ENCODE assay signal across 9 mouse cellular contexts in the genomic region with DNA sequence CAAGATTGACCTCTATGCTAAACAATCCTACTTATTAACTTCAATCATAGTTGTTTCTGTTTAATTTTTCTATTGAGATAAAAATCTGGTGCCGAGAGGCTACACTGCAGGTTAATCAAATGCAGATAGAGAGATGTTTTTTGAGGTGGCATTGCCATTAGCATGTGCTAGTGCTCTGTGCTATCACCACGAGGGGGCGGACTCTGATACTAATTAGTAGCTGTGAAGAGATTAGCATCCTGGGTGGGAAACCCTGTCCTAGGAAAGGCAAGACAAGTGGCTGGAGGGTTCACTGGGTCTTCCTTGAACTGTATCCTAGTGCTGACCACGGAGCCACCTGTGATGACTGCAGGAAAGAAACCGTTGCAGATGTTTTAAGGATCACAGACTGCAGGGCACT.
DNase-seq lines count a peak whose midpoint lies in the region; ATAC-seq lines count a peak whose summit lies in the region.
"Had no signal": no experiment of that assay in that cellular context is flagged by ENCODE, and none has a peak within 500 bp of the region (broad histone marks: within the 10 kb centered on the region; RNA-seq: fewer than 3 reads in every experiment).

No protein-coding gene starts in this region.

- H3K4me2 ChIP-seq in hindbrain, embryonic 14.5 days (replicated peaks): no peak overlapping the region
- no peak overlapping the region for H3K4me2 ChIP-seq in hindbrain, embryonic 13.5 days
- H3K4me2 ChIP-seq in neural tube, embryonic 11.5 days (ENCODE audit: low read depth): no peak overlapping the region

- ATAC-seq in hindbrain, embryonic 14.5 days (ENCODE audit: low FRiP score): peak; percentile 21; the same call in 1 of the 2 replicates
- no peak for ATAC-seq in hindbrain, embryonic 13.5 days (ENCODE audit: low FRiP score)
- no peak for ATAC-seq in neural tube, embryonic 11.5 days (ENCODE audit: insufficient read depth, low FRiP score, low TSS enrichment)

- no peak overlapping the region for H3K9ac ChIP-seq in hindbrain, embryonic 14.5 days
- no peak overlapping the region for H3K9ac ChIP-seq in hindbrain, embryonic 13.5 days
- H3K9ac ChIP-seq in neural tube, embryonic 11.5 days (ENCODE audit: low read length): no peak overlapping the region

- no peaks in the 10 kb centered on the region for H3K4me1 ChIP-seq in hindbrain, embryonic 14.5 days (replicated peaks; ENCODE audit: control insufficient read depth, insufficient read depth, low read length)
- H3K4me1 ChIP-seq in hindbrain, embryonic 13.5 days (replicated peaks): 0 out of 2 replicates have a peak, but pooled peaks cover under 1% of the 10 kb centered on the region
- H3K4me1 ChIP-seq in neural tube, embryonic 11.5 days (ENCODE audit: control insufficient read depth, insufficient read depth, low read length): no peaks in the 10 kb centered on the region

- DNase-seq in hindbrain, embryonic 14.5 days (ENCODE audit: low spot score): no peak
- peak; percentile 24 for DNase-seq in neural tube, embryonic 11.5 days (ENCODE audit: low spot score)
- DNase-seq in neural tube, embryonic 10.5 days (ENCODE audit: extremely low spot score, low spot score): no peak
- peak; percentile 6 for DNase-seq in c-Kit-positive CD71-positive TER-119-negative erythroid progenitor cells, embryonic 14.5 days (ENCODE audit: low read depth)
- peak; percentile 9 for DNase-seq in mesoderm, embryonic 11.5 days (ENCODE audit: low read depth, low spot score)
- DNase-seq in heart, adult 9 months (ENCODE audit: low spot score in 2 of 2): no peak
- no peak for DNase-seq in frontal cortex, postnatal 10 days (ENCODE audit: low spot score in 2 of 2)

- H3K36me3 ChIP-seq in hindbrain, embryonic 14.5 days (replicated peaks; ENCODE audit: control insufficient read depth, insufficient read depth): no peaks in the 10 kb centered on the region
- H3K36me3 ChIP-seq in hindbrain, embryonic 13.5 days: no peaks in the 10 kb centered on the region
- H3K36me3 ChIP-seq in neural tube, embryonic 11.5 days (ENCODE audit: control insufficient read depth, insufficient read depth, low read length): no peaks in the 10 kb centered on the region

- no peak overlapping the region for H3K4me3 ChIP-seq in hindbrain, embryonic 14.5 days (replicated peaks; ENCODE audit: low read length)
- H3K4me3 ChIP-seq in hindbrain, embryonic 13.5 days: no peak overlapping the region
- no peak overlapping the region for H3K4me3 ChIP-seq in neural tube, embryonic 11.5 days (ENCODE audit: low read depth, low read length)
- H3K4me3 ChIP-seq: myocyte had no signal

- H3K27me3 ChIP-seq in hindbrain, embryonic 14.5 days (ENCODE audit: control insufficient read depth, insufficient read depth, low read length): no peaks in the 10 kb centered on the region
- H3K27me3 ChIP-seq in hindbrain, embryonic 13.5 days: no peaks in the 10 kb centered on the region
- H3K27me3 ChIP-seq in neural tube, embryonic 11.5 days (ENCODE audit: control insufficient read depth, insufficient read depth, low read length): no peaks in the 10 kb centered on the region

- WGBS in hindbrain, embryonic 14.5 days: 50% methylated on average over 5 of the region's 5 CpGs
- 50% methylated on average over 5 of the region's 5 CpGs for WGBS in hindbrain, embryonic 13.5 days
- 42% methylated on average over 5 of the region's 5 CpGs for WGBS in neural tube, embryonic 11.5 days

- no peaks in the 10 kb centered on the region for H3K9me3 ChIP-seq in hindbrain, embryonic 14.5 days (ENCODE audit: control insufficient read depth, low read length)
- H3K9me3 ChIP-seq in hindbrain, embryonic 13.5 days: no peaks in the 10 kb centered on the region
- H3K9me3 ChIP-seq in neural tube, embryonic 11.5 days (ENCODE audit: control insufficient read depth, low read length): no peaks in the 10 kb centered on the region

- no peak overlapping the region for H3K27ac ChIP-seq in hindbrain, embryonic 14.5 days
- no peak overlapping the region for H3K27ac ChIP-seq in hindbrain, embryonic 13.5 days
- no peak overlapping the region for H3K27ac ChIP-seq in neural tube, embryonic 11.5 days (ENCODE audit: low read depth, low read length)

Comparison
In these comparisons a context has a peak if more than half of its experiments do, and no peak if none do; other contexts are left out.
1. DNase-seq: peak in neural tube, embryonic 11.5 days (single experiment), c-Kit-positive CD71-positive TER-119-negative erythroid progenitor cells, embryonic 14.5 days (single experiment) and mesoderm, embryonic 11.5 days (single experiment); none in hindbrain, embryonic 14.5 days (single experiment), neural tube, embryonic 10.5 days (single experiment), heart, adult 9 months (0 of 2) and frontal cortex, postnatal 10 days (0 of 2).